Mouse (Mus musculus): ENCODE results near the gene Cebpa. TPM values are rescaled to one million over a fixed set of nuclear protein-coding genes. Genes with fewer than 3 reads are reported as not detected.

Gene Cebpa
- total RNA-seq, 1 experiment from 2014 or later, result 6.4 TPM

GRCm38 (mm10) chr7:35139880-35140279 is 20.8 kb downstream of the Cebpa start:
- ATAC-seq (ENCODE audit: extremely low read depth, insufficient number of reproducible peaks, low FRiP score, poor library complexity, severe bottlenecking), result no peak

GRCm38 (mm10) chr7:35141519-35141918 is 22.4 kb downstream of the Cebpa start:
- ATAC-seq (ENCODE audit: extremely low read depth, insufficient number of reproducible peaks, low FRiP score, poor library complexity, severe bottlenecking), result no peak

- no peak for ATAC-seq (ENCODE audit: extremely low read depth, insufficient number of reproducible peaks, low FRiP score, poor library complexity, severe bottlenecking)
These were observed 23.4 kb downstream of the Cebpa start for GRCm38 (mm10) chr7:35142522-35142921.

- ATAC-seq (ENCODE audit: extremely low read depth, insufficient number of reproducible peaks, low FRiP score, poor library complexity, severe bottlenecking), result no peak
These were observed 24.9 kb downstream of the Cebpa start for GRCm38 (mm10) chr7:35143864-35144618.

- ATAC-seq (ENCODE audit: extremely low read depth, insufficient number of reproducible peaks, low FRiP score, poor library complexity, severe bottlenecking), result no peak
These were observed 26.0 kb downstream of the Cebpa start for GRCm38 (mm10) chr7:35145068-35145467.

GRCm38 (mm10) chr7:35146269-35146668 is 27.2 kb downstream of the Cebpa start:
- no peak for ATAC-seq (ENCODE audit: extremely low read depth, insufficient number of reproducible peaks, low FRiP score, poor library complexity, severe bottlenecking)

- ATAC-seq (ENCODE audit: extremely low read depth, insufficient number of reproducible peaks, low FRiP score, poor library complexity, severe bottlenecking), result no peak
These were observed 30.7 kb downstream of the Cebpa start for GRCm38 (mm10) chr7:35149616-35150433.

GRCm38 (mm10) chr7:35150860-35151259 is 31.8 kb downstream of the Cebpa start:
- ATAC-seq (ENCODE audit: extremely low read depth, insufficient number of reproducible peaks, low FRiP score, poor library complexity, severe bottlenecking), result peak; percentile 46

GRCm38 (mm10) chr7:35154449-35154848 is 35.4 kb downstream of the Cebpa start:
- no peak for ATAC-seq (ENCODE audit: extremely low read depth, insufficient number of reproducible peaks, low FRiP score, poor library complexity, severe bottlenecking)

- peak; percentile 67 for ATAC-seq (ENCODE audit: extremely low read depth, insufficient number of reproducible peaks, low FRiP score, poor library complexity, severe bottlenecking)
These were observed 37.7 kb downstream of the Cebpa start for GRCm38 (mm10) chr7:35156561-35157477.

- ATAC-seq (ENCODE audit: extremely low read depth, insufficient number of reproducible peaks, low FRiP score, poor library complexity, severe bottlenecking), result no peak
These were observed 38.4 kb downstream of the Cebpa start for GRCm38 (mm10) chr7:35157512-35157911.

GRCm38 (mm10) chr7:35162443-35162842 is 43.4 kb downstream of the Cebpa start:
- no peak for ATAC-seq (ENCODE audit: extremely low read depth, insufficient number of reproducible peaks, low FRiP score, poor library complexity, severe bottlenecking)

- no peak for ATAC-seq (ENCODE audit: extremely low read depth, insufficient number of reproducible peaks, low FRiP score, poor library complexity, severe bottlenecking)
These were observed 44.5 kb downstream of the Cebpa start for GRCm38 (mm10) chr7:35163600-35163999.

- ATAC-seq (ENCODE audit: extremely low read depth, insufficient number of reproducible peaks, low FRiP score, poor library complexity, severe bottlenecking), result no peak
These were observed 45.0 kb downstream of the Cebpa start for GRCm38 (mm10) chr7:35164131-35164530.

- ATAC-seq (ENCODE audit: extremely low read depth, insufficient number of reproducible peaks, low FRiP score, poor library complexity, severe bottlenecking), result no peak
These were observed 47.9 kb downstream of the Cebpa start for GRCm38 (mm10) chr7:35166988-35167387.

GRCm38 (mm10) chr7:35167925-35168324 is 48.8 kb downstream of the Cebpa start:
- ATAC-seq (ENCODE audit: extremely low read depth, insufficient number of reproducible peaks, low FRiP score, poor library complexity, severe bottlenecking), result no peak

GRCm38 (mm10) chr7:35169341-35169740 is 50.2 kb downstream of the Cebpa start:
- peak; percentile 59 for ATAC-seq (ENCODE audit: extremely low read depth, insufficient number of reproducible peaks, low FRiP score, poor library complexity, severe bottlenecking)
